Mouse (Mus musculus) frontal cortex, postnatal 14 days (tissue): ENCODE results near the gene Gm16253.

Experiments
- DNase-seq, 2 experiments: peaks; one replicate each; pipeline ENCODE4 v3.0.0; 2022; ENCODE audit warnings: low spot score in 2 of 2

The Gm16253 gene

GRCm38 (mm10) chr3:96571896-96572698 lies 4.7 kb upstream of the Gm16253 start:
- DNase-seq: no peak

- DNase-seq: no peak
Observed at GRCm38 (mm10) chr3:96573611-96574511, 2.9 kb upstream of the Gm16253 start.

- no peak for DNase-seq
Observed at GRCm38 (mm10) chr3:96575272-96575984, 1.4 kb upstream of the Gm16253 start.

GRCm38 (mm10) chr3:96576005-96576658 lies 652 bp upstream of the Gm16253 start:
- no peak for DNase-seq

- no peak for DNase-seq
Observed at GRCm38 (mm10) chr3:96577566-96577965, 782 bp downstream of the Gm16253 start.

- DNase-seq: no peak
Observed at GRCm38 (mm10) chr3:96578561-96579238, 1.9 kb downstream of the Gm16253 start.

- no peak for DNase-seq
Observed at GRCm38 (mm10) chr3:96579239-96579750, 2.5 kb downstream of the Gm16253 start.

- DNase-seq: peak; percentile 87 to 89
Observed at GRCm38 (mm10) chr3:96579885-96580454, 3.2 kb downstream of the Gm16253 start.

GRCm38 (mm10) chr3:96581141-96581540 lies 4.4 kb downstream of the Gm16253 start:
- DNase-seq: no peak

GRCm38 (mm10) chr3:96581771-96582515 lies 5.2 kb downstream of the Gm16253 start:
- no peak for DNase-seq

- DNase-seq: no peak
Observed at GRCm38 (mm10) chr3:96583386-96583785, 6.6 kb downstream of the Gm16253 start.

GRCm38 (mm10) chr3:96590657-96591056 lies 13.9 kb downstream of the Gm16253 start:
- no peak for DNase-seq

- DNase-seq: no peak
Observed at GRCm38 (mm10) chr3:96593374-96593773, 16.6 kb downstream of the Gm16253 start.

- peak; percentile 91 to 94 for DNase-seq
Observed at GRCm38 (mm10) chr3:96593790-96594560, 17.2 kb downstream of the Gm16253 start, which contains the start of gene Polr3gl. Polr3gl (minus strand) TSS chr3:96594181.

- DNase-seq: no peak
Observed at GRCm38 (mm10) chr3:96594851-96595250, 18.1 kb downstream of the Gm16253 start.

- DNase-seq: peak in 1 of 2 experiments; percentile 40
Observed at GRCm38 (mm10) chr3:96595661-96596060, 18.9 kb downstream of the Gm16253 start.

GRCm38 (mm10) chr3:96596228-96596707 lies 19.5 kb downstream of the Gm16253 start, which contains the start of gene Ankrd34a:
Ankrd34a (plus strand) TSS chr3:96596636.
- DNase-seq: peak; percentile 71 to 75

GRCm38 (mm10) chr3:96596855-96597254 lies 20.1 kb downstream of the Gm16253 start:
- DNase-seq: peak in 1 of 2 experiments; percentile 34
